Mouse (Mus musculus): ENCODE measurements at regions not wholly inside any gene's neighbourhood (a gene's known extent, or its start where the extent isn't known, plus 50 kb on each side); places are given as distances from the start of the nearest gene placed in this dataset.
A peak's percentile ranks its signal among the peaks of the same experiment; 100 is the strongest.

- Histone ChIP-seq H3K27me3 (ENCODE audit: control insufficient read depth, insufficient read depth, low read length) (no peaks in the 10 kb centered on the region), H3K4me1 (replicated peaks; ENCODE audit: control insufficient read depth, insufficient read depth, low read length) (peaks cover 6% of the 10 kb centered on the region), H3K36me3 (ENCODE audit: control insufficient read depth, insufficient read depth, low read length) (no peaks in the 10 kb centered on the region), H3K27ac (ENCODE audit: control insufficient read depth, insufficient read depth, low read length) (no peak overlapping the region), H3K4me3 (ENCODE audit: control insufficient read depth, insufficient read depth, low read length) (no peak overlapping the region)
- no peak for DNase-seq
- WGBS: 90% methylated on average over 2 of the region's 2 CpGs
- no peak for TF ChIP-seq CTCF (IDR thresholded peaks at IDR 0.05; ENCODE audit: borderline replicate concordance, control insufficient read depth, extremely low read depth, insufficient read depth, low read length, poor library complexity)
- TF ChIP-seq POLR2A (IDR thresholded peaks at IDR 0.05; ENCODE audit: control insufficient read depth, extremely low read depth, insufficient read depth, low read length, poor library complexity): no peak
Measured at GRCm38 (mm10) chr1:69771436-69771835, 55.3 kb upstream of the Spag16 start.

GRCm38 (mm10) chr1:69775589-69775988 lies 51.2 kb upstream of the Spag16 start:
- WGBS: 64% methylated on average over 4 of the region's 4 CpGs
- TF ChIP-seq POLR2A (IDR thresholded peaks at IDR 0.05; ENCODE audit: control insufficient read depth, extremely low read depth, insufficient read depth, low read length, poor library complexity) (no peak), CTCF (IDR thresholded peaks at IDR 0.05; ENCODE audit: borderline replicate concordance, control insufficient read depth, extremely low read depth, insufficient read depth, low read length, poor library complexity) (no peak)
- Histone ChIP-seq H3K36me3 (ENCODE audit: control insufficient read depth, insufficient read depth, low read length) (no peaks in the 10 kb centered on the region), H3K4me1 (replicated peaks; ENCODE audit: control insufficient read depth, insufficient read depth, low read length) (no peaks in the 10 kb centered on the region), H3K27me3 (ENCODE audit: control insufficient read depth, insufficient read depth, low read length) (no peaks in the 10 kb centered on the region), H3K4me3 (ENCODE audit: control insufficient read depth, insufficient read depth, low read length) (no peak overlapping the region), H3K27ac (ENCODE audit: control insufficient read depth, insufficient read depth, low read length) (no peak overlapping the region)
- DNase-seq: peak; percentile 63

Data from thymus, adult 2 months (tissue).